Mouse (Mus musculus): ENCODE data around the gene Trhr2. TPM values are rescaled to one million over a fixed set of nuclear protein-coding genes. Genes with fewer than 3 reads are reported as not detected.

The Trhr2 gene
- polyA plus RNA-seq, 1 experiment from 2014 or later = not detected

DNA sequence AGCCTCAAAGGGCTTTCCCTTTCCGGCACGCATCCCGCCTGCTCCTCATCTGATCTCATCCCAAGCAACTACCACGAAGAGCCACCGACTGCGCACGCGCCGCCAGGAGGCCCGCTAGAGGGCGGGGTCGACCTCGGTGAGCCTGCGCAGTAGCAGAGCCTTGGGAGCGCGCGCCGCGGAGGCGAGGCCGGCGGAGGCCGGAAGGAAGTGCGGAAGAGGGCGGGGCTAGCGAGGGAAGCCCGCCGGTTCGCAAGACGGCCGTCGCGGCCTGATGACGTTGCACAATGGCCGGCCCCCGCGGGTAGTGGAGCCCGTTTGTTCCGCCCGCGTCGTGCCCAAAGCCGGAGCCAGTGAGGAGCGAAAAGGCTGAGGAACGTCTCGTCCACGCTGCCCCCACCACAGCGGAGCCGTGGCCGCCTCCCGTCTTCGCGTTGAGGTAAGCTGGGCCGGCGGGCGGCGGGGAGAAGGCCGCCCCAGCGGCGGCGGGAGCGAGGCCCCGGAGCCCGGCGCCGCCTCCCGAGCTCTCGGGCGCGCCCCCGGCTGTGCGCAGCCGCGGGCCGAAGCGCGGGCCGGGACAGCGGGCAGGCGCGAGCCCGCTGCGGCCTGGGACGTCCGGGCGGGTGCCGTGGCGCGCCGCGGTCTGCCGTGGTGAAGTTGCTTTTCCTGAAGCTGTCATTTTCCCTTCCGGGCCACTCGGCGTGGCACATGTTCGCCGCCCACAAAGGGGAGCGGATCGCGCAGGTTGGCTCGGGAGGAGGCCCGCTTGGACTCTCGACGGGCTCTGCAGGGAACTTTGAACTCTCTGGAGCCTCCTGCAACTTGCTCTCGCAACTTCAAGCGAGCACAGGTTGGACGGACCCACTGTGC, 16.1 kb upstream of the Trhr2 start, which contains the start of gene Zc3h18:
Gene Zc3h18, plus strand, starts transcription at position 245 of the 867 bp plus-strand sequence.
- peak within 1 kb of the TSS; percentile 93; the same call in 1 of the 2 replicates for H3K27ac ChIP-seq (ENCODE audit: low read depth, low read length)
- H3K9me3 ChIP-seq (ENCODE audit: control insufficient read depth, low read length) = no peaks in the 10 kb centered on the region
- peak within 1 kb of the TSS; percentile 76 for H3K4me2 ChIP-seq (replicated peaks; ENCODE audit: low read depth, low read length)
- peaks cover 10% of the 10 kb centered on the region for H3K4me1 ChIP-seq (ENCODE audit: control insufficient read depth, insufficient read depth, low read length)
- ATAC-seq (ENCODE audit: low FRiP score, low TSS enrichment) = peak; percentile 95
- peak within 1 kb of the TSS; percentile 87 for H3K4me3 ChIP-seq (ENCODE audit: low read length)
- H3K36me3 ChIP-seq (ENCODE audit: control insufficient read depth, insufficient read depth, low read length) = peaks cover 18% of the 10 kb centered on the region
- H3K9ac ChIP-seq (ENCODE audit: low read depth, low read length) = peak within 1 kb of the TSS; percentile 94
- WGBS = under 1% methylated on average over 91 of the region's 107 CpGs
- no peaks in the 10 kb centered on the region for H3K27me3 ChIP-seq (ENCODE audit: control insufficient read depth, insufficient read depth, low read length)

DNA sequence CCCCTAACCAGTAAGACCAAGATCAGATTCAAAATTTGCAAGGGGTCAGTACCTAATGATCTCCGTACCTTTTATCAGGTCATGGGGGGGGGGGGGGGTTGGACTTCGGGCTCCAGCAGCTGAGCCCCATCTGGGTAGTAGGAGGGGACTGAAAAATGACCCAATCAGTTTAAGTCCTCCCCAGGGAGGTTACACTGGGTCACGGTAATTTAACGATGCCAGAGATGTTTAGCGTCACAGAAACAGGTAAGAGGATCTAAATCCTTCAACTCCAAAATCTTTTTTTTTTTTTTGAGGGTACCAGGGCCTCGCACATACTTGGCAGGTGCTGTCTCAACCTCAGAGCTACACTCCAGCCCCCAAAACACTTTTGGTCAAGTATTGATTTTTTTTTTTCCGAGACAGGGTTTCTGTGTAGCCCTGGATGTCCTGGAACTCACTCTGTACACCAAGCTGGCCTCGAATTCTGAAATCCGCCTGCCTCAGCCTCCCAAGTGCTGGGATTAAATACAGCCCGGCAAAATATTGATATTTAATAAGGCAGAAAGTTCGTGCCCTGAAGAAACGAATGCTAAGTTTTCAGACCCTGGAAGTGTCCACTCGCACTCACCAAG, 15.3 kb upstream of the Trhr2 start:
- Histone ChIP-seq H3K36me3 (ENCODE audit: control insufficient read depth, insufficient read depth, low read length) (peaks cover 16% of the 10 kb centered on the region), H3K9ac (ENCODE audit: low read depth, low read length) (peak overlapping the region; percentile 94), H3K4me2 (replicated peaks; ENCODE audit: low read depth, low read length) (peak overlapping the region; percentile 51), H3K9me3 (ENCODE audit: control insufficient read depth, low read length) (no peaks in the 10 kb centered on the region), H3K27me3 (ENCODE audit: control insufficient read depth, insufficient read depth, low read length) (no peaks in the 10 kb centered on the region), H3K27ac (ENCODE audit: low read depth, low read length) (peak overlapping the region; percentile 51; the same call in 1 of the 2 replicates), H3K4me1 (ENCODE audit: control insufficient read depth, insufficient read depth, low read length) (peaks cover 10% of the 10 kb centered on the region), H3K4me3 (ENCODE audit: low read length) (peak overlapping the region; percentile 87)
- 26% methylated on average over 13 of the region's 13 CpGs for WGBS
- ATAC-seq (ENCODE audit: low FRiP score, low TSS enrichment) = peak; percentile 14

DNA sequence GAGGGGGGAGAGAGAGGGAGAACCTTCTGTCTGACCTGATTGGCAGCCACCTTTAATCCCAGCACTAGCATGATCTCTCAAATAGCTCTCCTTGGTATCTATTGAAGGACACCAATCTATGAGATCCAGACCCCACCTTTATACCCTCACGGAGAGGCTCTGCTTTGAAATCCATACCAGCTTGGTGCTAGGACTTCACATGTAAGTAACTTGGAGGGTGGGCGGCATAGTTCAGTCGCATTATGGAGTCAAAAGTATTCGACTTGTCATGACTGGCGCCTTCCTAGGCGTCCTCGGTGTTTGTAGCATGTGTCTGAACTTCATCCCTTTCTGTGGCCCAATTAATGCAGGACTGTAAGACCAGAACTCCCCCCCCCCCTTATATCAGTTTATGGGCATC, 14.8 kb upstream of the Trhr2 start:
- Histone ChIP-seq H3K27ac (ENCODE audit: low read depth, low read length) (no peak overlapping the region), H3K4me1 (ENCODE audit: control insufficient read depth, insufficient read depth, low read length) (peaks cover 10% of the 10 kb centered on the region), H3K9me3 (ENCODE audit: control insufficient read depth, low read length) (no peaks in the 10 kb centered on the region), H3K4me3 (ENCODE audit: low read length) (no peak overlapping the region), H3K9ac (ENCODE audit: low read depth, low read length) (no peak overlapping the region), H3K36me3 (ENCODE audit: control insufficient read depth, insufficient read depth, low read length) (peaks cover 11% of the 10 kb centered on the region), H3K27me3 (ENCODE audit: control insufficient read depth, insufficient read depth, low read length) (no peaks in the 10 kb centered on the region), H3K4me2 (replicated peaks; ENCODE audit: low read depth, low read length) (peak overlapping the region; percentile 51; the same call in 1 of the 2 replicates)
- WGBS = 96% methylated on average over 7 of the region's 7 CpGs
- no peak for ATAC-seq (ENCODE audit: low FRiP score, low TSS enrichment)

DNA sequence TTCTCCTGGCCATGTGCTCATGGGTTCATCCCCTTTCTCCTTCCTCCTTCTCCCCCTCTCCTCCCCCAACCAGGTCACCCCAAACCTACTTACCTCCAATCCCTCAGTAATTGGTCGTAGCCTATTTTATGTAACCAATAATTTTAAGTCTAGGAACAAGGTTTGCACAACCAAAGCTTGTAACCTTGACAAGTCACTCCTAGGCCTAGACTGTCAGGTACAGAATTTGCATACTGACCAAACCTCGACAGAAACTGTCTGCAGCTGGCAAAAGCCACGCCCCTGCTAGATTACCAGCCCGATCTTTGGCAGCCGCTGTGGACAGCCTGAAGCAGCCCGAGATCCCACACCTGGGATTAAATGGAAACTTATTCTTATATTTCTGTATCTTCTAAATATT, 11.2 kb upstream of the Trhr2 start:
- ATAC-seq (ENCODE audit: low FRiP score, low TSS enrichment) = no peak
- Histone ChIP-seq H3K4me3 (ENCODE audit: low read length) (no peak overlapping the region), H3K9ac (ENCODE audit: low read depth, low read length) (no peak overlapping the region), H3K4me1 (ENCODE audit: control insufficient read depth, insufficient read depth, low read length) (0 out of 2 replicates have a peak, but pooled peaks cover 3% of the 10 kb centered on the region), H3K4me2 (replicated peaks; ENCODE audit: low read depth, low read length) (no peak overlapping the region), H3K36me3 (ENCODE audit: control insufficient read depth, insufficient read depth, low read length) (no peaks in the 10 kb centered on the region), H3K27me3 (ENCODE audit: control insufficient read depth, insufficient read depth, low read length) (no peaks in the 10 kb centered on the region), H3K9me3 (ENCODE audit: control insufficient read depth, low read length) (no peaks in the 10 kb centered on the region), H3K27ac (ENCODE audit: low read depth, low read length) (no peak overlapping the region)
- 81% methylated on average over 6 of the region's 6 CpGs for WGBS

GRCm38 (mm10) chr8:122369665-122370064, 9.1 kb upstream of the Trhr2 start:
- Histone ChIP-seq H3K9me3 (ENCODE audit: control insufficient read depth, low read length) (no peaks in the 10 kb centered on the region), H3K27ac (ENCODE audit: low read depth, low read length) (no peak overlapping the region), H3K9ac (ENCODE audit: low read depth, low read length) (no peak overlapping the region), H3K4me1 (ENCODE audit: control insufficient read depth, insufficient read depth, low read length) (no peaks in the 10 kb centered on the region), H3K27me3 (ENCODE audit: control insufficient read depth, insufficient read depth, low read length) (no peaks in the 10 kb centered on the region), H3K4me2 (replicated peaks; ENCODE audit: low read depth, low read length) (no peak overlapping the region), H3K36me3 (ENCODE audit: control insufficient read depth, insufficient read depth, low read length) (no peaks in the 10 kb centered on the region), H3K4me3 (ENCODE audit: low read length) (no peak overlapping the region)
- 10% methylated on average over 9 of the region's 9 CpGs for WGBS
- peak; percentile 77 for ATAC-seq (ENCODE audit: low FRiP score, low TSS enrichment)

DNA sequence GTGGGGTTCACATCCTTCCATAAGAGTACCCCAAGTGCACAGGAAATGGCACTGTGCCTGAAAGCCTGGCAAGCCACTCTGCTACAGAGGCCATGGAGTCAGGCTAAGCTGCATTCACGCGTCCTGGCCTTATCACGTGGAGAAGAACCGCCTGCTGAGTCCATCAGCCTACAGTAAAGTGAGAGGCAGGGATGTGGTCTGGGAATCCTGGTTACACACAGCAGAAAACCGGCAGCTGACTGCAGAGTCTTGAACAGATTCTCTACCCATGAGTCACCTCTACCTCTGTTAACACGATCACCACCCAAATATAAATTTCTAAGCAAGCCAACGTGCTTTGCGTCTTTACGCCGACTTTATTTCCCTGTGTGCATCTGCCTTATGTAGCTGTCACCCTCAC, 7.9 kb upstream of the Trhr2 start:
- WGBS = 82% methylated on average over 10 of the region's 10 CpGs
- no peaks in the 10 kb centered on the region for H3K36me3 ChIP-seq (ENCODE audit: control insufficient read depth, insufficient read depth, low read length)
- H3K27ac ChIP-seq (ENCODE audit: low read depth, low read length) = no peak overlapping the region
- no peaks in the 10 kb centered on the region for H3K9me3 ChIP-seq (ENCODE audit: control insufficient read depth, low read length)
- no peak for ATAC-seq (ENCODE audit: low FRiP score, low TSS enrichment)
- H3K27me3 ChIP-seq (ENCODE audit: control insufficient read depth, insufficient read depth, low read length) = no peaks in the 10 kb centered on the region
- no peak overlapping the region for H3K4me2 ChIP-seq (replicated peaks; ENCODE audit: low read depth, low read length)
- H3K4me1 ChIP-seq (ENCODE audit: control insufficient read depth, insufficient read depth, low read length) = no peaks in the 10 kb centered on the region
- H3K4me3 ChIP-seq (ENCODE audit: low read length) = no peak overlapping the region
- H3K9ac ChIP-seq (ENCODE audit: low read depth, low read length) = no peak overlapping the region

DNA sequence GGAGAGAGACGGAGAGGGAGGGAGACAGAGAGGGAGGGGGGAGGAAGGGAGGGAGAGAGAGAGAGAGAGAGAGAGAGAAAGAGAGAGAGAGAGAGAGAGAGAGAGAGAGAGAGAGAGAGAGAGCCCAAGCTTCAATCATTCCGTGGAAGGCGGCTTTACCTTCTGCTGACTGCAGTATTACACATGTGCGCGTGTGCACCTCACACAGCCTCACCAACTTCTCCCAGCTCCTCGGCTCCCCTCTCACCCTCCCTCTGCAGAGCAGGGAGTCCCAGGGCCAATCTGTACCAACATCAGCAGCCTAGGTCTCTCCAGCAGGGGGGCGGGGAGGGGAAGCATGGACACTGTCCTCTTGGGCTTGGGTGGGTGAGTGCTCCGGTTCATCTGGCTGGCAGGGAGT, 2.4 kb upstream of the Trhr2 start:
- no peak overlapping the region for H3K4me3 ChIP-seq (ENCODE audit: low read length)
- no peak for ATAC-seq (ENCODE audit: low FRiP score, low TSS enrichment)
- no peaks in the 10 kb centered on the region for H3K36me3 ChIP-seq (ENCODE audit: control insufficient read depth, insufficient read depth, low read length)
- no peak overlapping the region for H3K9ac ChIP-seq (ENCODE audit: low read depth, low read length)
- H3K4me1 ChIP-seq (ENCODE audit: control insufficient read depth, insufficient read depth, low read length) = no peaks in the 10 kb centered on the region
- no peaks in the 10 kb centered on the region for H3K9me3 ChIP-seq (ENCODE audit: control insufficient read depth, low read length)
- no peak overlapping the region for H3K27ac ChIP-seq (ENCODE audit: low read depth, low read length)
- no peaks in the 10 kb centered on the region for H3K27me3 ChIP-seq (ENCODE audit: control insufficient read depth, insufficient read depth, low read length)
- WGBS = 21% methylated on average over 8 of the region's 8 CpGs
- no peak overlapping the region for H3K4me2 ChIP-seq (replicated peaks; ENCODE audit: low read depth, low read length)

DNA sequence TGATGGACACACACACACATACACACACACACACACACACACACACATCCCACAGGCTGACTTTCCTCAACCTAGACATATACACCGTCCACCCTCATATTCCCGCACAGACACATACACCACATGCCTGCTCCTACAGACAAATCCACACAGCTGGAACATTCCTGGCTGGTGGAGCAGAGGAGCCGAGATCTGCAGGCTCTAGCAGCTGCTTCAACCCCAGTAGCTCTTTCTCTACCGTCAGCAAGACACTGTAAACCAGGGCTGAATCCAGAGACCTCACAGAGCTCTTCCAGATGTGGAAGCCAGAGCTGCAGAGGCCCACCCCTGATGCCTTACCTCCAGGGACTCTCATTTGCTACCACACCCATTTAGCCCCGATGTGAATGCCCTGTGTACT, 1.7 kb upstream of the Trhr2 start:
- no peaks in the 10 kb centered on the region for H3K4me1 ChIP-seq (ENCODE audit: control insufficient read depth, insufficient read depth, low read length)
- no peak for ATAC-seq (ENCODE audit: low FRiP score, low TSS enrichment)
- 46% methylated on average over 5 of the region's 5 CpGs for WGBS
- H3K27me3 ChIP-seq (ENCODE audit: control insufficient read depth, insufficient read depth, low read length) = no peaks in the 10 kb centered on the region
- no peaks in the 10 kb centered on the region for H3K9me3 ChIP-seq (ENCODE audit: control insufficient read depth, low read length)
- H3K4me3 ChIP-seq (ENCODE audit: low read length) = no peak overlapping the region
- H3K4me2 ChIP-seq (replicated peaks; ENCODE audit: low read depth, low read length) = no peak overlapping the region
- no peak overlapping the region for H3K27ac ChIP-seq (ENCODE audit: low read depth, low read length)
- H3K9ac ChIP-seq (ENCODE audit: low read depth, low read length) = no peak overlapping the region
- no peaks in the 10 kb centered on the region for H3K36me3 ChIP-seq (ENCODE audit: control insufficient read depth, insufficient read depth, low read length)

Measured in kidney, embryonic 14.5 days (tissue).